Mouse (Mus musculus): Measurements from ENCODE around the gene Clec3b. TPM values are rescaled to one million over a fixed set of nuclear protein-coding genes. Genes with fewer than 3 reads are reported as not detected.

Gene Clec3b
- total RNA-seq (2022): 10 to 100 TPM; 13.5 to 23.8 (median 20.1) TPM

- DNase-seq: no peak
Measured at GRCm38 (mm10) chr9:123150241-123151020, at the start of gene Clec3b. TSS of gene Clec3b (plus strand) at chr9:123150946.

- DNase-seq: no peak
Measured at GRCm38 (mm10) chr9:123103425-123103824, 47.3 kb upstream of the Clec3b start.

GRCm38 (mm10) chr9:123104362-123104761 lies 46.4 kb upstream of the Clec3b start:
- DNase-seq: no peak

GRCm38 (mm10) chr9:123107186-123107585 lies 43.6 kb upstream of the Clec3b start:
- DNase-seq: no peak

GRCm38 (mm10) chr9:123109188-123109587 lies 41.6 kb upstream of the Clec3b start:
- DNase-seq: no peak

GRCm38 (mm10) chr9:123111751-123112221 lies 39.0 kb upstream of the Clec3b start:
- no peak for DNase-seq

- peak; percentile 79 for DNase-seq
Measured at GRCm38 (mm10) chr9:123112805-123113521, 37.8 kb upstream of the Clec3b start, which contains the start of the genes Zdhhc3 and Exosc7. TSS of gene Zdhhc3 (minus strand) at chr9:123113205. TSS of gene Exosc7 (plus strand) at chr9:123113215.

- no peak for DNase-seq
Measured at GRCm38 (mm10) chr9:123113931-123114330, 36.8 kb upstream of the Clec3b start.

GRCm38 (mm10) chr9:123115566-123115965 lies 35.2 kb upstream of the Clec3b start:
- DNase-seq: no peak

- no peak for DNase-seq
Measured at GRCm38 (mm10) chr9:123123017-123123416, 27.7 kb upstream of the Clec3b start.

GRCm38 (mm10) chr9:123123571-123124412 lies 27.0 kb upstream of the Clec3b start:
- DNase-seq: no peak

GRCm38 (mm10) chr9:123124413-123124981 lies 26.2 kb upstream of the Clec3b start:
- DNase-seq: no peak

GRCm38 (mm10) chr9:123127663-123128062 lies 23.1 kb upstream of the Clec3b start:
- no peak for DNase-seq

- DNase-seq: no peak
Measured at GRCm38 (mm10) chr9:123132994-123133393, 17.8 kb upstream of the Clec3b start.

- no peak for DNase-seq
Measured at GRCm38 (mm10) chr9:123136953-123137682, 13.6 kb upstream of the Clec3b start.

- DNase-seq: no peak
Measured at GRCm38 (mm10) chr9:123138891-123139474, 11.8 kb upstream of the Clec3b start.

GRCm38 (mm10) chr9:123139887-123140614 lies 10.7 kb upstream of the Clec3b start:
- no peak for DNase-seq

- DNase-seq: no peak
Measured at GRCm38 (mm10) chr9:123148430-123148829, 2.3 kb upstream of the Clec3b start.

- no peak for DNase-seq
Measured at GRCm38 (mm10) chr9:123151561-123151960, 815 bp downstream of the Clec3b start.

GRCm38 (mm10) chr9:123152026-123152425 lies 1.3 kb downstream of the Clec3b start:
- DNase-seq: no peak
